Mouse (Mus musculus): Measurements from ENCODE around the gene Exoc6. TPM values are rescaled to one million over a fixed set of nuclear protein-coding genes. Genes with fewer than 3 reads are reported as not detected.

Exoc6 gene
- 10.6 and 10.7 TPM in 2 replicates for polyA plus RNA-seq (2012; ENCODE audit: low replicate concordance)

GRCm38 (mm10) chr19:37550101-37551039 lies at the start of gene Exoc6:
TSS of gene Exoc6 (plus strand) at chr19:37550418.

GRCm38 (mm10) chr19:37685281-37685680 lies 135.1 kb downstream of the Exoc6 start, which contains the start of gene Cyp26c1:
TSS of gene Cyp26c1 (plus strand) at chr19:37685581.

GRCm38 (mm10) chr19:37697651-37698272 lies 147.5 kb downstream of the Exoc6 start, which contains the start of gene Cyp26a1:
TSS of gene Cyp26a1 (plus strand) at chr19:37697798.

Other genes starting within 250 kb of the Exoc6 start
- 2.8 and 4.2 TPM in 2 replicates for gene Ide, start 212.6 kb upstream of the Exoc6 start, polyA plus RNA-seq (2012; ENCODE audit: low replicate concordance)
- gene Kif11, start 174.0 kb upstream of the Exoc6 start, polyA plus RNA-seq (2012; ENCODE audit: low replicate concordance), result 0.75 and 1.8 TPM in 2 replicates
- gene Hhex, start 115.6 kb upstream of the Exoc6 start, polyA plus RNA-seq (2012; ENCODE audit: low replicate concordance), result 139 and 409 TPM in 2 replicates
- gene Cyp26c1, start 135.2 kb downstream of the Exoc6 start, polyA plus RNA-seq (2012; ENCODE audit: low replicate concordance), result 0.23 TPM in 1 of 2 replicates, not detected in the other
- 0.28 TPM in 1 of 2 replicates, not detected in the other for gene Cyp26a1, start 147.4 kb downstream of the Exoc6 start, polyA plus RNA-seq (2012; ENCODE audit: low replicate concordance)

Measured in hematopoietic multipotent progenitor cell, adult 10-12 weeks (in vitro differentiated cells).